Mouse (Mus musculus) liver, embryonic 13.5 days (tissue): Measurements from ENCODE around the gene Mef2c. TPM values are rescaled to one million over a fixed set of nuclear protein-coding genes. Genes with fewer than 3 reads are reported as not detected.
A peak's percentile ranks its signal among the peaks of the same experiment; 100 is the strongest.

Experiments
- ATAC-seq: fragments of 200-750 bp; cut with Nextera tagmentation; 2 replicates; pipeline ENCODE4 v1.8.0; 2017; ENCODE audit warnings: low read depth, mild to moderate bottlenecking, moderate number of reproducible peaks, moderate library complexity
- DNase-seq: peaks from one replicate; pipeline ENCODE4 v3.0.0; 2022
- H3K27ac ChIP-seq: fragments of 300-500 bp; sonication (generic); 2 replicates; pipeline ENCODE4 v1.5.1; 2015; ENCODE audit warnings: moderate library complexity, mild to moderate bottlenecking, inconsistent platforms
- H3K27me3 ChIP-seq: fragments of 300-500 bp; sonication (generic); 2 replicates; pipeline ENCODE4 v1.6.1; 2015; ENCODE audit warnings: mild to moderate bottlenecking, inconsistent platforms
- H3K36me3 ChIP-seq: fragments of 300-500 bp; sonication (generic); 2 replicates; pipeline ENCODE4 v1.6.1; 2015; ENCODE audit warnings: mild to moderate bottlenecking, inconsistent platforms
- H3K4me1 ChIP-seq: fragments of 300-500 bp; sonication (generic); replicated peaks from 2 replicates; pipeline ENCODE4 v1.6.1; 2015; ENCODE audit warnings: inconsistent platforms
- H3K4me2 ChIP-seq: fragments of 300-500 bp; sonication (generic); 2 replicates; pipeline ENCODE4 v1.6.1; 2015; ENCODE audit warnings: inconsistent platforms, mild to moderate bottlenecking, moderate library complexity
- H3K4me3 ChIP-seq: fragments of 300-500 bp; sonication (generic); replicated peaks from 2 replicates; pipeline ENCODE4 v1.5.1; 2015; ENCODE audit warnings: mild to moderate bottlenecking, inconsistent platforms
- H3K9ac ChIP-seq: fragments of 300-500 bp; sonication (generic); 2 replicates; pipeline ENCODE4 v1.6.1; 2015; ENCODE audit warnings: mild to moderate bottlenecking, inconsistent platforms
- H3K9me3 ChIP-seq: fragments of 300-500 bp; sonication (generic); replicated peaks from 2 replicates; pipeline ENCODE4 v1.6.1; 2016; ENCODE audit warnings: inconsistent platforms
- WGBS: fragments of 180-500 bp; shearing (Covaris S2); methylation state at CpG from one replicate; pipeline ENCODE4 v1.1.7; 2015; ENCODE audit not compliant: insufficient replicate concordance; 5-methylcytosine and 5-hydroxymethylcytosine counted together
- polyA plus RNA-seq: library from polyadenylated mRNA; unstranded; fragments of >200 nt; fragmentation: Nextera tagmentation; extraction: Ambion mirVana; gene quantifications from 2 replicates; pipeline ENCODE4 v1.2.1, GENCODE M21; 2015

Mef2c gene
- polyA plus RNA-seq, 1 experiment from 2014 or later, result 15.4 TPM

GRCm38 (mm10) chr13:83651941-83652548, 148.2 kb downstream of the Mef2c start:
- DNase-seq (no peak), ATAC-seq (no peak)
- H3K9me3 ChIP-seq, result no peaks in the 10 kb centered on the region
- no peaks in the 10 kb centered on the region for H3K27me3 ChIP-seq
- no peaks in the 10 kb centered on the region for H3K36me3 ChIP-seq
- H3K4me1 ChIP-seq, result peaks cover 26% of the 10 kb centered on the region
- no peak overlapping the region for H3K4me3 ChIP-seq
- no peak overlapping the region for H3K27ac ChIP-seq
- no peak overlapping the region for H3K4me2 ChIP-seq
- no peak overlapping the region for H3K9ac ChIP-seq
- 53% methylated on average over 7 of the region's 7 CpGs for WGBS

DNA sequence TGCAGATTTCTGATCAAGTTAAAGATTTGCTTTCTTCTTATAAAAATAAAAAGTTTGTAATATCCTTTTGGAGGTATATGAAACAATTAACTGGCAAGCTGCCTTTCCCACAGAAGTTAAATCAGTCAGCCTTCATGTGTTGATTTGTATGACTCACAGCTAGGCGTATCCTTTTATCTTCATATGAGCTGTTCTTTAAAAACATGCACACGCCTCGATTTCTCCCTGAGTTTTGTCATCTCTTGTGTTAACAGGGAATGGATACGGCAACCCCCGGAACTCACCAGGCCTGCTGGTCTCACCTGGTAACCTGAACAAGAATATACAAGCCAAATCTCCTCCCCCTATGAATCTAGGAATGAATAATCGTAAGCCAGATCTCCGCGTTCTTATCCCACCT, 148.7 kb downstream of the Mef2c start:
- H3K4me2 ChIP-seq, result no peak overlapping the region

GRCm38 (mm10) chr13:83654889-83655769, 151.3 kb downstream of the Mef2c start:
- WGBS, result 44% methylated on average over 8 of the region's 8 CpGs
- ATAC-seq, result 0 out of 2 replicates have a peak, but pooled peaks have one; percentile 45
- H3K27me3 ChIP-seq, result no peaks in the 10 kb centered on the region
- no peaks in the 10 kb centered on the region for H3K9me3 ChIP-seq
- peak; percentile 48 for DNase-seq
- H3K4me1 ChIP-seq, result peaks cover 17% of the 10 kb centered on the region
- H3K36me3 ChIP-seq, result no peaks in the 10 kb centered on the region
- no peak overlapping the region for H3K9ac ChIP-seq
- H3K4me2 ChIP-seq, result no peak overlapping the region
- no peak overlapping the region for H3K27ac ChIP-seq
- no peak overlapping the region for H3K4me3 ChIP-seq

More for the DNA sequence above, 148.7 kb downstream of the Mef2c start:
- Histone ChIP-seq H3K4me3 (no peak overlapping the region), H3K9ac (no peak overlapping the region), H3K9me3 (no peaks in the 10 kb centered on the region), H3K4me1 (peaks cover 26% of the 10 kb centered on the region), H3K27me3 (no peaks in the 10 kb centered on the region), H3K36me3 (no peaks in the 10 kb centered on the region), H3K27ac (no peak overlapping the region)
- ATAC-seq, result no peak
- no peak for DNase-seq
- 73% methylated on average over 8 of the region's 8 CpGs for WGBS

DNA sequence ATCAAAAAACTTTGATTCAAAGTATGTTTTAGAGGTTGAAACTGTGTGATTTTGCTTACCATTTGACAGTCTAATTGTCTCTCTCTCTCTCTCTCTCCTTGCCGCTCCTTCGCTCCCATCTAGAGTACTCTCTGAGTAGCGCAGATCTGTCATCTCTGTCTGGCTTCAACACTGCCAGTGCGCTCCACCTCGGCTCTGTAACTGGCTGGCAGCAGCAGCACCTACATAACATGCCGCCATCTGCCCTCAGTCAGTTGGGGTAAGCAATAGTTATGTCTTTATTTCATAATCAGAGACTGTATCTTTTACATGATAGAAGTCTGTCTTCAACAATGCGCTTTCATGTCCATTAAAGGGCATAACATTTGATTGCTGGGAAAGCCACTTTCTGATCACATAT, 152.3 kb downstream of the Mef2c start:
- H3K9me3 ChIP-seq, result no peaks in the 10 kb centered on the region
- H3K27me3 ChIP-seq, result no peaks in the 10 kb centered on the region
- no peak overlapping the region for H3K9ac ChIP-seq
- no peak overlapping the region for H3K4me3 ChIP-seq
- no peaks in the 10 kb centered on the region for H3K36me3 ChIP-seq
- H3K4me2 ChIP-seq, result no peak overlapping the region
- DNase-seq (no peak), ATAC-seq (no peak)
- 84% methylated on average over 7 of the region's 7 CpGs for WGBS
- H3K27ac ChIP-seq, result no peak overlapping the region
- H3K4me1 ChIP-seq, result peaks cover 12% of the 10 kb centered on the region

DNA sequence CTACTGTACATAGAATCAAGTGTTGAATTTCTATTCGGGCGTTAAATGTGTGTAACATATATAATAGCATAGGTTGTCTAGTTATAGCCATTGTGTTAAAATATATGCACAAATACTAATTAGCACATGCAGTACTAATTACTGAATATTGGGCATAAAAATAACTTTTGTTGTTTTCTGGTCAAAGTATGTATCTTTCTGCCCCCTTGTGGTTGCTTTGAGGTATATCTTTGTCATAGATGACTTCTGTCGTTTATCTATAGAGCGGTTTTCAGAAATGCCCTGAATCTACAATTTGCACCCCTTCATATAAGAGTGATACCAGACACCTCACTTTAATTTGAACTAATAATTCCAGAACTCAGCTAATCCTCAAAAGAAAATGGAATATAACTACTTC, 152.9 kb downstream of the Mef2c start:
- no peak overlapping the region for H3K4me3 ChIP-seq
- no peak overlapping the region for H3K4me2 ChIP-seq
- no peak overlapping the region for H3K9ac ChIP-seq
- ATAC-seq (no peak), DNase-seq (no peak)
- H3K36me3 ChIP-seq, result no peaks in the 10 kb centered on the region
- 66% methylated on average over 4 of the region's 4 CpGs for WGBS
- no peaks in the 10 kb centered on the region for H3K27me3 ChIP-seq
- H3K27ac ChIP-seq, result no peak overlapping the region
- no peaks in the 10 kb centered on the region for H3K9me3 ChIP-seq
- peaks cover 5% of the 10 kb centered on the region for H3K4me1 ChIP-seq

DNA sequence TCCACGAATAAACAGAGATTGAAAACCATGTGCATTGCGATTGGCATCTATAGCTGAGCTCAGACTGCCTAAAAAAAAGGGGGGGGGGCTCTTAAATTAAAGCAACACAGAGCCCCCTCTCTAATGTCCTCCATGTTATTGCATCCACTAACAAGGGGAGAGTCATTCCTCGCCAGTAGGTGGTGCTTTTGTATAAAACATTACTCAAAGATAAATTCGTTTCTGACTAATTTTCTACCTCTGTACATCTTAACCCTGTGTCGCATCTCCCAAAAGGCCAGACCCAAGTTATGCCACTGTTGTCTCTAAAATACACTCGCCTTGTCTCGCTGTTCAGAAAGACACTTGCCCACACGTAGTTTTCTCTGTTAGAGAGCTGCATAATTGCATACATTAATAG, 156.9 kb downstream of the Mef2c start:
- H3K9ac ChIP-seq, result no peak overlapping the region
- H3K27ac ChIP-seq, result no peak overlapping the region
- no peak overlapping the region for H3K4me3 ChIP-seq
- H3K27me3 ChIP-seq, result no peaks in the 10 kb centered on the region
- 69% methylated on average over 8 of the region's 8 CpGs for WGBS
- no peaks in the 10 kb centered on the region for H3K9me3 ChIP-seq
- ATAC-seq (no peak), DNase-seq (no peak)
- no peak overlapping the region for H3K4me2 ChIP-seq
- H3K4me1 ChIP-seq, result no peaks in the 10 kb centered on the region
- no peaks in the 10 kb centered on the region for H3K36me3 ChIP-seq

GRCm38 (mm10) chr13:83661166-83661565, 157.3 kb downstream of the Mef2c start:
- Histone ChIP-seq H3K4me2 (no peak overlapping the region), H3K4me3 (no peak overlapping the region), H3K27me3 (no peaks in the 10 kb centered on the region), H3K36me3 (no peaks in the 10 kb centered on the region), H3K27ac (no peak overlapping the region), H3K9me3 (no peaks in the 10 kb centered on the region), H3K4me1 (no peaks in the 10 kb centered on the region), H3K9ac (no peak overlapping the region)
- WGBS, result 73% methylated on average over 7 of the region's 7 CpGs
- DNase-seq (no peak), ATAC-seq (no peak)

DNA sequence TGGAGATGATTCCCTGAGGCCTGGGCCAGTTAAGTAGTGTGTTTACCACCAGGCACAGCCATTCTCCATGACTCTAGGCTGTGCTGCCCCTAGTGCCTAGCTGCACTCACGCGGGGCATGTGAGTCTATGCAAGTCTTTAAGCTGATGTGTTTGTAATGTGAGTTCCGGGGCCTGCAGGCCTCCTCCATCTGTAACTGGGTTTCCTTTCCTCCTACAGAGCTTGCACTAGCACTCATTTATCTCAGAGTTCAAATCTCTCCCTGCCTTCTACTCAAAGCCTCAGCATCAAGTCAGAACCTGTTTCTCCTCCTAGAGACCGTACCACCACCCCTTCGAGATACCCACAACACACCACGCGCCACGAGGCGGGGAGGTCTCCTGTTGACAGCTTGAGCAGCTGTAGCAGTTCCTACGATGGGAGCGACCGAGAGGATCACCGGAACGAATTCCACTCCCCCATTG, 158.3 kb downstream of the Mef2c start:
- no peak overlapping the region for H3K27ac ChIP-seq
- no peaks in the 10 kb centered on the region for H3K27me3 ChIP-seq
- ATAC-seq (no peak), DNase-seq (no peak)
- no peak overlapping the region for H3K4me3 ChIP-seq
- no peaks in the 10 kb centered on the region for H3K36me3 ChIP-seq
- H3K9ac ChIP-seq, result no peak overlapping the region
- H3K4me1 ChIP-seq, result no peaks in the 10 kb centered on the region
- no peaks in the 10 kb centered on the region for H3K9me3 ChIP-seq
- no peak overlapping the region for H3K4me2 ChIP-seq
- whole genome bisulfite sequencing, result 73% methylated on average over 14 of the region's 14 CpGs

DNA sequence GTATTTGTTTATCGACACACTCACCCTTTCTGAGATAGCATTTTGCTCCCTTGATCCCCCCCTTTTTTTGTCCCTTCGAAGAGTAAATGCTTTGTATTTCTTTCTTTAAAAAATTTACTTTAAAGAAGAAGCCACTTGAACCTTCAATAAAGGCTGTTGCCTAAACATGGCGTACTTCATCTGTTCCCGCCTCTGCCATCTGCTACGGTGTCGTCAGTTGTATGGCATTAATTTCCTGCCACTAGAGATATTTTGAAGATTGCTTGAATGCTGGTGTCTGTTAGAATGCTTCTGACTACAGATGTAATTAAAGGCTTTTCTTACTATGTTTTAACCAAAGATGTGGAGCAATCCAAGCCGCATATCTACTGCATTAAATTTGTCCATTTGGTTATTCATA, 162.3 kb downstream of the Mef2c start:
- ATAC-seq, result no peak
- Histone ChIP-seq H3K27ac (no peak overlapping the region), H3K4me2 (no peak overlapping the region), H3K9ac (no peak overlapping the region), H3K27me3 (no peaks in the 10 kb centered on the region), H3K9me3 (no peaks in the 10 kb centered on the region), H3K4me3 (no peak overlapping the region), H3K36me3 (no peaks in the 10 kb centered on the region), H3K4me1 (no peaks in the 10 kb centered on the region)
- no peak for DNase-seq
- 80% methylated on average over 7 of the region's 7 CpGs for WGBS

GRCm38 (mm10) chr13:83667051-83667450, 163.2 kb downstream of the Mef2c start:
- Histone ChIP-seq H3K36me3 (no peaks in the 10 kb centered on the region), H3K9ac (no peak overlapping the region), H3K27ac (no peak overlapping the region), H3K4me2 (no peak overlapping the region), H3K4me3 (no peak overlapping the region), H3K4me1 (no peaks in the 10 kb centered on the region), H3K9me3 (no peaks in the 10 kb centered on the region), H3K27me3 (no peaks in the 10 kb centered on the region)
- DNase-seq (no peak), ATAC-seq (no peak)
- 71% methylated on average over 3 of the region's 3 CpGs for WGBS

GRCm38 (mm10) chr13:83707611-83708010, 203.8 kb downstream of the Mef2c start:
- Histone ChIP-seq H3K27me3 (peaks cover 18% of the 10 kb centered on the region), H3K4me3 (no peak overlapping the region), H3K9me3 (no peaks in the 10 kb centered on the region), H3K4me2 (no peak overlapping the region), H3K27ac (no peak overlapping the region), H3K4me1 (no peaks in the 10 kb centered on the region), H3K9ac (no peak overlapping the region), H3K36me3 (no peaks in the 10 kb centered on the region)
- ATAC-seq, result no peak
- no peak for DNase-seq
- 47% methylated on average over 2 of the region's 2 CpGs for WGBS
